Mouse (Mus musculus): ENCODE data around the gene Itgad.
"Not testable (repeated sequence)": the region's sequence is repeated elsewhere in the genome, so short reads cannot be mapped to it uniquely, and the experiment has no call there.

Gene Itgad

DNA sequence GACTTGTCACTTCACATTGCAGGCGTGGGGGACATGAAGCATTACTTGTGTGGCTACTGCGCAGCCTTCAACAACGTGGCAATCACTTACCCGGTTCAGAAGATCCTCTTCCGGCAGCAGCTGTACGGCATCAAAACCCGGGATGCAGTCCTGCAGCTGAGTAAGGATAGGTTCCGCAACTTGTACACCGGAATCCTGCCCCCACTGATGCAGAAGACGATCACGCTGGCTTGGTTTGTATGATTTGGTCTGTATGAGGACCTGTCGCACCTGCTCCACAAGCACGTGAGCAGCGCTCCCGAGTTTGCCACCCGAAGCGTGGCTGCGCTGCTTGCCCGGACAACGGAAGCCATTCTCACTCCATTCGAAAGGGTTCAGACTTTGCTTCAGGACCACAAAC is at the start of gene Itgad:
TSS of gene Itgad (plus strand) at position 301 of the 400 bp plus-strand sequence.
- no peak for DNase-seq (ENCODE audit: low read depth, low spot score)

DNA sequence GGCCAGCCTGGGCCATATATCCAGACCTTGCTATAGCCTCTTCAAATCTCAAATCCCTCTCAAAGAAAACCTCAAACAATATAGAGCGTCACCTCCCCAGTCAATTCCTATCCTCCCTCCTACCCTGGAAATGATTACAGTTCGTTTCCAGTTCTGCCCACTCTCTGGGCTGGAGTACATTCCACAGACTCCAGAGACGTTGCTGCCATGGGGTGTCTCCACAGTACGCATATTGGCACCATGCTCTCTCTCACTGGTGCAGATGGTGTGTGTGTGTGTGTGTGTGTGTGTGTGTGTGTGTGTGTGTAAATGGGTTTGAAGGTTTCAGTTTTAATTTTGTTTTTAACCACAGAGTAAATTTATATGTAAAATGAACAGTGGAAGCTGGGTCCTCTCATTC is 48.9 kb upstream of the Itgad start:
- no peak for DNase-seq (ENCODE audit: low read depth, low spot score)

DNA sequence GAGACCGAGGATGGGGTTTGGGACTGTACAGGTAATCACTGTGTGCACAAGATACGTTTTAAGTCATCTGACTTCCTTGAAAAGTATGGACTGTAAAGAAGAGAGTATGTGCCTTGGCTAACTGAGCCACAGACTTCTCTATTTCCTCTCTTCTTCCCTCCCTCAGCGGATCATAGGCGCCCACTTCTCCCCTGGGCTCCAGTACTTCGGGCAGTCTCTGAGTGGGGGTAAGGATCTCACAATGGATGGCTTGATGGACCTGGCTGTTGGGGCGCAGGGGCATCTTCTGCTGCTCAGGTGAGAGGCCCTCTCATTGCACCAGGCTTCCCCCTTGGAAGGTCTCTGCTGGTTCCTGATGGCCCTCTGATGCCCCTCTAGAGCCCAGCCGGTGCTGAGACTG is 46.7 kb upstream of the Itgad start:
- no peak for DNase-seq (ENCODE audit: low read depth, low spot score)

DNA sequence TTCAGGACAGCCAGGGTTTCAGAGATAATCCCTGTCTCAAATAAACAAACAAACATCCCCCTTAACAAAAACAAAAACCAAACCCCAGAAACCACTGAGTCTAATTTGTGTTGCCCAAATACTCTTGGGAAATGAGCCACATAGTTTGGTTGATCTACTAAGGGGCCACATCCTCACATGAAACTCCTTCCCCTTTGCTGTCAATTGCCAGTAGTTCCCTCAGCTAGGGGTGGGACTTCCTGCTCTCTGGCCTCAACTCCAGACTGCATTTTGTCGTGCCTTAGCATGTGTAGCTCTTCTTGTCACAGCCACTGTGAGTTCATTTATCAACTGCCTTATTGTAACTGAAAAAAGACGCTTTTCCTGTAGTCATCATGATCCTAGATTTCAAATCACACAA is 43.9 kb upstream of the Itgad start:
- no peak for DNase-seq (ENCODE audit: low read depth, low spot score)

DNA sequence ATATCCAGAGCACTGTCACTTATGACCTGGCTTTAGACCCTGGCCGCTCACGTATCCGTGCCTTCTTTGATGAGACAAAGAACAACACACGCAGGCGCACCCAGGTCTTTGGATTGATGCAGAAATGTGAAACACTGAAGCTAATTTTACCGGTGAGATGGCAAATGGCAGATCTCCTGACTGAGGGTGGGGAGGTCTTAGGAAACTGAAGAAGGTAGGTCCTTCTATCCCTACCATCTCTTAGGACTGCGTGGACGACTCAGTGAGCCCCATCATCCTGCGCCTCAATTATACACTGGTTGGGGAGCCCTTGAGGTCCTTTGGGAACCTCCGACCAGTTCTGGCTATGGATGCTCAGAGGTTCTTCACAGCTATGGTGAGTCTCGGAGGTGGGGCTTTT is 42.0 kb upstream of the Itgad start:
- DNase-seq (ENCODE audit: low read depth, low spot score): no peak

DNA sequence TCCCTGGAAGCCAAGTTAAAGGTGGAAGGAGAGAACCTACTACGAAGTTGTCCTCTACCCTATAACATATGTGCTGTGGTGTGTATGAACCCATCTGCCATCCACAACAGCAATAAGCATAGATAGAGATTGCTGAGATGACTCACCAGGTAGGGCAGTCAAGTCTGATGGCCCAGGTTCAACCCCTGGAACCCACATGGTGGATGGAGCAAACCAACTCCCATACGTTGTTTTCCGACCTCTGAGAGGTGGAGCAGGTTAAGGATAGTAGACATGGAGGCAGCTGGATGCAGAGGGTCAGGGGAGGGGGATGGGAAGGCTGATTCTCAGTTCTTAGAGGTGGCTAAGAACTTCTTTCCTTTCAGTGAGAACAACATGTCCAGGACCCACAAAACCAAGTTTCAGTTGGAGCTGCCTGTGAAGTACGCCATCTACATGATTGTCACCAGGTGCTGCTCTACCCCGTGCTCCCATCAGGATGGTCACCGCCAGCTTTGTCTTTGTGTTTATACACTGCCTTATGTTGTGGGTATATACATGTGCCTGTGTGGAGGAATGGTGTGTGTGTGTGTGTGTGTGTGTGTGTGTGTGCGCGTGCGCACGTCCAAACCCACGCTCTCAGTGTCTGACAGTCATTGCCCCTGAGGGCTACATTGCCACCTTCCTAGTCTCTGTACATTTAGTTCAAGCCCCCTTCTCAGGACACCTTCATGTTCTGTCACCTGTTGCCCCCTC is 39.6 kb upstream of the Itgad start:
- DNase-seq (ENCODE audit: low read depth, low spot score): no peak

DNA sequence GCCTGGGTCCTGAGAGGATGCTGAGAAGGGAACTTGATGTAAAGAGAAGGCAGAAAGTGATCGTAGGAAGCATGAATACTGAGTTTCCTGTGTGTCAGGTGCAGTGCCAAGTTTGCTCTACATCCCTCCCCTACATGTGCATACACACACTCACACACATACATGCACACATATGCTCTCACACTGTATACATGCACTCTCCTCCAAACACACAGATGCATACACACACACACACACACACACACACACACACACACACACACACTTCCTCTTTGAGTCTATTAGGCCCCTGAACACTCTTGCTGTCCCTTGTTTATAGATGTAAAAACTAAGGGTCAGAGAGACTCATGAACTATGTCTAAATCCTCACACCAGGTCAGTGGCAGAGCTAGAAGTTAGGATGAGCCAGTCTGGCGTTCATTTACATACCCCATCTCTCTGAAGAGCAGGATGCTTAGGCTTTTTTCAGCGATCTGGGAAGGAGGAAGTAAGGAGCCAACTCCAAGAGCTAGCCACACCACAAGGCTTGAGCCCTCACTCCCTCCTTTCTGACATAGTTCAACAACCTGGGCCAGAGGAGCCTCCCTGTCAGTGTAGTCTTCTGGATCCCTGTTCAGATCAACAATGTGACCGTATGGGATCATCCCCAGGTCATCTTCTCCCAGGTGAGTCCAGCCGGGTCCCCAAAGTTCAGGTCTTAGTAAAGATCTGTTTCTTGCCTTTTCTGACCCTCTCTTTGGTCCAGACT is 38.8 kb upstream of the Itgad start:
- no peak for DNase-seq (ENCODE audit: low read depth, low spot score)

DNA sequence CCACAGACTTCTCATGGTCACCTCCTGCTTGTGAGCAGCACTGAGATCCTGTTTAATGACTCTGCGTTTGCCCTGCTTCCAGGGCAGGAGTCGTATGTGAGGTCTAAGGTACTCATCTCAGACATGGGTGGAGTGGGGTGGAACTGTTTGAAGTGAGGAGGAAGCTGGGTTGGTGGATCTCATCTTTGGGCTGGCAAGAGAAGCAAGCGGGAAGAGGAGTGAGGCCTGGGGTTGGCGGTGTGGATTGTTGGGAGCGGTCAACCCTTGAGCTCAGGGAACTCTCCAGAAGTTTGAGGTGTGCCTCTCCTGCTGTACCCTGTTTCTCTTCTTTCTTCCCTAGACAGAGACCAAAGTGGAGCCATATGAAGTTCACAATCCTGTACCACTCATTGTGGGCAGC is 37.8 kb upstream of the Itgad start:
- DNase-seq (ENCODE audit: low read depth, low spot score): no peak

DNA sequence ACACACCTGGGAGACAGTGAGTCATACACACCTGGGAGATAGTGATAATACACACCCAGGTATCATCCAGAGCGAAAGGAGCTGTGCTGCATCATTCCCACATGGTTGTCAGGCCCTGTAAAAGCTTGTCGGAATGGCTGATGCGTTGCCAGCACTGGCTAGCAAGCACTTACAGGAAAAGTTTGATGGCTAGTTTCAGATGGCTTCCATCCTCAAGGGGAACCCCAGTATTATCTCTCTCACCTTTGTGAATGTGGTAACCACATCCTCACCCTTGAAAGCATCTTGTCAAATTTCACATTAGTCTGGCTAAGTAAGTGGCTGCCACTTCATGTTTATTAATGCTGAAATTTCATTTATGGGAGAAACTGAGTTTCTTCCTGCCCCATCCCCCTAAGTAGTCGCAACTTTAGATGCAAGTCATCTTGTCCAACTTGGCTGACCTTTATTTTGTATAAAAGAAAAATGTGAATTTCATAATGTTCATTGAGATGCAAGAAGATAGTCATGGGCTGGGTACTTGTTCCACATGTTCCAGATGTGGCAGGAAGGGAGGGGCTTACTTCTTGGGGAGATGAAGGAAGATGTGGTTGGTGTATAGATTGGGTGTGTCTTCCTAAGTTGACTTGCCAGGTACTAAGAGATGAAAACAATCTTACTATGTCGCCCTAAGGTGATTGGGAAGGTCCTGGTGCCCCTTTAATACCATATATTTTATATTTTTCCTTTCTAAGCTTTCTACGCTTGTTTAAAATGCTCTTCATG is 34.3 kb upstream of the Itgad start:
- no peak for DNase-seq (ENCODE audit: low read depth, low spot score)

GRCm38 (mm10) chr7:128128741-128129720 is 25.1 kb upstream of the Itgad start, which contains the start of gene Itgax:
Gene Itgax, plus strand, starts transcription at chr7:128129547.
- no peak for DNase-seq (ENCODE audit: low read depth, low spot score)

DNA sequence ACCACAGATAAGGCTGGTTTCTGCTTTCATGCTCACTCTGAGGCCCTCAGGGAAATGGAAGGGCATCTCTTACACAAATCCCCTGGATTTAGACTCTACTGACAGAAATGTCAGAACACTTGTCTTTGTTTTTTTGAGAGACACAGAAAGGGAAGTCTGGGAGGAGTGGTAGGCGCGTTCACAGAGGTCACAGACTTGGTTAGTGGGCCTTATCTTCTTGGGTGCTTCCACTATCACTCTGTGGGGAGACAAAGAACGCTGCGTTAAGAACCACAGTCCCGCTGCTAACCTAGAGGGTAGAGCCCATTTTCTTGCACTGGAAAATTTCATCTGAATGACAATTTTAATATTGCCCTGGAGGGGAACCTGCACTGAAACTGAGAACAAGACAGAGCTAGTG is 22.0 kb upstream of the Itgad start:
- no peak for DNase-seq (ENCODE audit: low read depth, low spot score)

DNA sequence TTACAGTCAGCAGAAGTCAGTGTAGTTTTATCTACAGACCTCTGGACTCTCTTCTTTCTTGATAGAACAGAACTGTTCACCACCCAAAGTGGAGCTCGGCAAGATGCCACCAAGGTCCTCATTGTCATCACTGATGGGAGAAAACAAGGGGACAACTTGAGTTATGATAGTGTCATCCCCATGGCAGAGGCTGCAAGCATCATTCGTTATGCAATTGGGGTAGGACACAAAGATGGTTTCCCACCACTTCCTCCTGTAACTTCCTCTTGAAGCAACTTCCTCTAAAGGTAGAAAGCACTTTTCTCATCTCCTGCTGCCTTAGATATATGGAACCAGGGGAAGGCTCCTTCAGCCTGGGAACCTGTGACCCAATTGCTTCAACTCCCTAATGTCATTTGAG is 20.6 kb upstream of the Itgad start:
- DNase-seq (ENCODE audit: low read depth, low spot score): no peak

- DNase-seq (ENCODE audit: low read depth, low spot score): no peak
Measured at GRCm38 (mm10) chr7:128136927-128137326, 17.2 kb upstream of the Itgad start.

DNA sequence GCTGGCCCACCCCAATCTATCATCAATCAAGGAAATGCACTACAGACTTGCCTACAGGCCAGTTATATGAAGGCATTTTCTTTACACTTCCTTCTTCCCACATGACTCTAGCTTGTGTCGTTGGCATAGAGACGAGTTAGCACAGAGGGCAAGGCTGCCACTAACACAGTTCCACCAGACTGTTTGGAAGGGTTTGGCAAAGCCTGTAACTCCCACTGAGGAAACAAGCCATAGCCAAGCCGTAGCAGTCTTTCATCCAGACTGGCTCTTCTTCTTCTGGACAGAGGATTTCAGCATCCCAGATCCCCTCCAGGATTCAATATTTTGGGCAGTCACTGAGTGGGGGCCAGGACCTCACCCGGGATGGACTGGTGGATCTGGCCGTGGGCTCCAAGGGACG is 14.6 kb upstream of the Itgad start:
- no peak for DNase-seq (ENCODE audit: low read depth, low spot score)

DNA sequence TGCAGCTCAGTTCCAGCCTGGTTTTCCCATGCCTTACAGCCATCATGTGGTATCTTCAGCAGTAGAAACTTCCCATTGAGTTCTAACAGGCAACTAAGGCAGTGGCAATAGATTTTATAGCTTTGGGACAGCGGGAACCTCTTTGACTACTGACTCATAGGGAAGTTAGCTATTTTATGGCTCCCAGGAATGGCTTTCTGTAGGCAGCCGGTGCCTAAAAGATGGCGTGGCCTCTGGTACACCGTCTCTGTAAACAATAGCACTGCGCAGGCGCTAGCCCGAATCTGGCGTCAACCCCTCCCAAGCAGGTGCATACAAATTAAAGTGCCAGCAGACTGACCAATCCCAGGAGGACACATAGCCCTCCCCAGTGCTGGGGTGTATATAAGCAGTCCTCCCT is 3.2 kb upstream of the Itgad start:
- no peak for DNase-seq (ENCODE audit: low read depth, low spot score)

DNA sequence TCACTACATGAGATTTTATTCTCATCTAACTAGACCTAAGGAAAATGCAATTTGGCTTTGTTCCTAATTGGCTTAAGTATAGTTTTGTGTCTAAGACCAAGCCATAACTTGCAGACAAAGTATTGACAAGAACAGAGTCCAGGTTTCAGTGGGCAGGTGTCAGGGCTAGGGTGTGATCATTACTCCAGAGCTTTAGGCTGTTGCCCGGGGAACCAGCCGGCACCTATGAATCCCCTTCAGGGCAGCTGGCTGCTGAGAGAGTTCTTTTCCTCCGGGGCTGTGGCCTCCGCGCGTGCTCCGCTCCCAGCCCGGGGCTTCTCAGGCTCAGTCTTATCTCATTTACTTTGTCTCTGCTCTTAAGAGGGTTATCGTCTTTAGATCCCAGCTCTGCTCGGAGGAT is 748 bp downstream of the Itgad start:
- no peak for DNase-seq (ENCODE audit: low read depth, low spot score)

DNA sequence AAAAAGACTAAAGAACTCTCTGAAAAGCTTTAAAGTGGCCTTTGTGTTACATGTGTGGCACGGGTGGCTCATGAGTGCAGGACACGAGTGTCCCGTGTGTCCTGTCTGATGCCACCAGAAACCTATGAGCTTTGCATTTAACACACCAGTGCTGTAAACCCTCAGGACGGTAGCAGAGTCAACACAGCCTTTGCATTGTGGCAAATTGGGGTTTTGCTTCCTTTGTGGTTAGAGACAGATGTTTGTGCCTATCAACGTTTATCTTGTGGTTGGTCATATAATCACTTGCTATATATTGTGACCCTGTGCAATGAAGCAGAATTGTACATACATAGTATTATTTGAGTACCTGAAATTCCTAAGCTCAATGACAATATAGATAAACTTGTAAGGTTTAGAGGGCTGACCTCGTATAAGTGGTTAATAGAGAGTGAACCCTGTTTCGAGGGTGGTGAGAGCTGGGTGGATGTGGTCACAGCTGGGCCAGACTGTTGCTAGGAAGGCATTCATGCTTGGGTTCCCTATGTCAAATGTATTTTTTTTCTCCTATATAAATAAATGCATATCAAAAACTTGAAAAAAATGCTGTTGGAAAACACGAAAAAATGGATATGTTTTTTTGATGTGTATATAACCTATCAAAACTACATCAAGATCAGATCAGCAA is 4.6 kb downstream of the Itgad start:
- not testable (repeated sequence) for DNase-seq (ENCODE audit: low read depth, low spot score)

DNA sequence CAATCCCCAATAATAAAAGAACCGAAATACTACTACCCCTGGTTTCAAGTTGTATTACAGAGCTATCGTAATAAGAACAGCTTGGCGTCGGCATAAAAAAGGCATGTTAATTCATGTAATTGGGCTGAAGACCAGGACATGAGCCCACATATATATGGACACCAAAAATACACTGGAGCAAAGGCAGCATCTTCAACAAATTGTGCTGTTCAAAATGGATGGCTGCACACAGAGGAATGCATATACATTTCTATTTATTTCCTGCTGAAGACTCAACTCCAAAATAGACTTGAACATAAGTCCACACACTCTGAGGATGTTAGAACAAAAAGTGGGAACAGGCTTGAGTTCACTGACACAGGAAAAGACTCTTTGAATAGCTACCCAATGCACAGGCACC is 9.8 kb downstream of the Itgad start:
- no peak for DNase-seq (ENCODE audit: low read depth, low spot score)

DNA sequence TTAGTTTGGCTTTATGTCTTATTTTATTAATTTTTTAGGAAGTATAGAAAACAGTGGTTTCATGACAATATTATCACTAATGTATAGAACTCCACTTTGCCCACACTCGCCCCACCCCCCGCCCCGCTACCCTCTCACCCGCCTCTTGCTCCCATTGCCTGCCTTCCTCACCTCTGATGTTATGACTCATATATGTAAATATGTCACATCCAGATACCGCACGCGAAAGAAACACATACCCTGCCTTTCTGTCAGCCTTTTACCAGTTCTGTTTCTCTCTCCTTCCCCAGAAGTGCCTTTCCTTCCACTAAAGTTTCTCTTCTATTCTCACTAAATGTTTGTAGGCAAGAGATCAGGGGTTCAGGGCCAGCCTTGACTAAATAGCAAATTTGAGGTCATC is 12.2 kb downstream of the Itgad start:
- no peak for DNase-seq (ENCODE audit: low read depth, low spot score)

DNA sequence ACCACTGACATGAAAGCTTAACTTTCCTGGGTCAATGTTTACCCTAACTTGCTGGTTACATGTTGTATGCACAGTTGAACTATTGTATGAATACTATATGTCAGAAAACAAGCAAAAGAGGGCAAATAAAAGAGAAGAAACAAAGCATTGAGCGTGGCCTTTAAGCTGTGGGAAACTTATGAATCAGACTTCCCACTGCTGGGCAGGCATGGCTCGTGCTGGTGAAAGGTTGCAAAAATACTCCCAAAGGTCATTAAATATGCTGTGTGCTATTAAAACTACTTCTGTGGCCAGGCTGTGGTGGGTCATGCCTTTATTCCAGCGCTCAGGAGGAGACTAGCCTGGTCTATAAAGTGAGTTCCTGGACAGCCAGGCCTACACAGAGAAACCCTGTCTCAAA is 15.8 kb downstream of the Itgad start:
- no peak for DNase-seq (ENCODE audit: low read depth, low spot score)

DNA sequence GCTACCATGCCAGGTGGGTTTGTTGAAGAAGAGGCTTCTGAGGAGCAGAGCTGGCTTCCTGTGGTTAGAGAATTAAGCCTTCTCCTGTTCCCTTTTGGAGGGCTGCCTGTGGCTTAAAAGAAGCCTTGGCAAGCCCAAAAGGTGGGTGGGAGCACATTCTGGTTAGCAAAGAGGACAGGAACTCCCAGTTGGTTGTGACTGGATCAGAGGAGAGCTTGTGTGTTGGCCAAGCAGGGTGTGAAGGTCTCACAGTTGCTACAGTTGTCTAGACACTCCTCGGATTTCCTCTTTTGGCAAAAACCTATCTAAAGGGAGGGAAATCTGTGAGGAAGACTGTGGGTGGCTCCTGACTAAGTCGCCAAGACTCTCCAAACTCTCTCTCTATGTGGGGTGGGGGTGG is 24.2 kb downstream of the Itgad start:
- DNase-seq (ENCODE audit: low read depth, low spot score): no peak

All from embryo, embryonic 11.5 days (tissue).